Mouse (Mus musculus): ENCODE results near the gene Stra8.

GRCm38 (mm10) chr6:34884724-34885123 is 35.2 kb upstream of the Stra8 start:
- TF ChIP-seq POLR2A (IDR thresholded peaks at IDR 0.05; ENCODE audit: control insufficient read depth, extremely low read depth, insufficient read depth, low read length, poor library complexity) (no peak), CTCF (IDR thresholded peaks at IDR 0.05; ENCODE audit: borderline replicate concordance, control insufficient read depth, extremely low read depth, insufficient read depth, low read length, poor library complexity) (no peak)

Measured in thymus, adult 2 months (tissue).